Mouse (Mus musculus) liver, postnatal 0 days (tissue): ENCODE data around the gene 4932438H23Rik.

Experiments
- CTCF ChIP-seq: sonication (generic); IDR thresholded peaks from 2 replicates; pipeline ENCODE4 v1.5.1; 2016; ENCODE audit warnings: antibody characterized with exemption, low read depth
- EP300 ChIP-seq: IDR thresholded peaks from 2 replicates; pipeline ENCODE4 v1.6.1; 2016; ENCODE audit warnings: antibody characterized with exemption, low read depth, mild to moderate bottlenecking

DNA sequence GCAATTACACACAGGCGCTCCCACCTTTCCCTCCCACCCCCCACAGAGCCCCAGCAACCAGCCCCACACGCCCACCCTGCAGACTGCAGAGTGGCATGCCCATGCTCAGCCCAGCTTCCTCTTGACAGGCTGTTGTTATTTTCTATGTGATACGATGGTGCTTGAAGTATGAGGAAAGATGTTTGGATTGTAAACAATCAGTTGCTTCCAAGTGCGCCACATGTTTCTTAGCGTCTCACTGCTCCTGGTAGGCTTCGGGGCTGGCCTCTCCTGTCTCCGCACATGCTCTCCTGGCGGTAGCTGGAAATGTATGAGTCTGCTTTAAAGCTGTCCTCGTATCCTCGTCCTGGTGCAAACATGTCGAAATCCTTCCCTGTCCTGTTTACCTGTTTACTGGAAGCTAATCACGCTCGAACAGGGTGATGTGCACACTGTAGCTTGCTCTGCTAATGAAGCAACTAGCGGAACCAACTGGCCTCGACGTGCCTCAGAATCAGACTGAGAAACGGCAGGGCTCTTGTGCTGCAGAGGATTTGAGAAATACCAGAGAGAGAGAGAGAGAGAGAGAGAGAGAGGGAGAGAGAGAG lies 9.6 kb downstream of the 4932438H23Rik start:
- TF ChIP-seq CTCF (no peak), EP300 (no peak)
